Mouse (Mus musculus) hindbrain, embryonic 14.5 days (tissue): ENCODE data around the gene Tgfbi. TPM values are rescaled to one million over a fixed set of nuclear protein-coding genes. Genes with fewer than 3 reads are reported as not detected.
A peak's percentile ranks its signal among the peaks of the same experiment; 100 is the strongest.

ENCODE experiments used
- ATAC-seq: fragments of 200-750 bp; cut with Nextera tagmentation; 2 replicates; pipeline ENCODE4 v1.8.0; 2017; ENCODE audit warnings: moderate number of reproducible peaks, mild to moderate bottlenecking, moderate TSS enrichment, moderate library complexity; ENCODE audit not compliant: low FRiP score
- DNase-seq: peaks from one replicate; pipeline ENCODE4 v3.0.0-alpha.2; 2015; ENCODE audit warnings: low spot score
- H3K27ac ChIP-seq: fragments of 300-500 bp; sonication (generic); 2 replicates; pipeline ENCODE4 v1.5.1; 2014; ENCODE audit warnings: mild to moderate bottlenecking, moderate library complexity
- H3K27me3 ChIP-seq: fragments of 300-500 bp; sonication (generic); 2 replicates; pipeline ENCODE4 v1.6.1; 2014; ENCODE audit warnings: mild to moderate bottlenecking, low read length, mixed read lengths; ENCODE audit not compliant: control insufficient read depth, insufficient read depth
- H3K36me3 ChIP-seq: fragments of 300-500 bp; sonication (generic); replicated peaks from 2 replicates; pipeline ENCODE4 v1.6.1; 2014; ENCODE audit not compliant: control insufficient read depth, insufficient read depth
- H3K4me1 ChIP-seq: fragments of 300-500 bp; sonication (generic); replicated peaks from 2 replicates; pipeline ENCODE4 v1.6.1; 2014; ENCODE audit warnings: antibody characterized with exemption, low read length, mixed read lengths; ENCODE audit not compliant: control insufficient read depth, insufficient read depth
- H3K4me2 ChIP-seq: fragments of 300-500 bp; sonication (generic); replicated peaks from 2 replicates; pipeline ENCODE4 v1.6.1; 2014; ENCODE audit warnings: mild to moderate bottlenecking, moderate library complexity
- H3K4me3 ChIP-seq: fragments of 300-500 bp; sonication (generic); replicated peaks from 2 replicates; pipeline ENCODE4 v1.5.1; 2014; ENCODE audit warnings: mild to moderate bottlenecking, low read length
- H3K9ac ChIP-seq: fragments of 300-500 bp; sonication (generic); 2 replicates; pipeline ENCODE4 v1.6.1; 2014
- H3K9me3 ChIP-seq: fragments of 300-500 bp; sonication (generic); 2 replicates; pipeline ENCODE4 v1.6.1; 2016; ENCODE audit warnings: low read length; ENCODE audit not compliant: control insufficient read depth
- WGBS: fragments of 180-500 bp; shearing (Covaris S2); extraction: QIAGEN DNeasy Blood & Tissue Kit; methylation state at CpG from one replicate; pipeline ENCODE4 v1.1.7; 2014; 5-methylcytosine and 5-hydroxymethylcytosine counted together
- polyA plus RNA-seq: library from polyadenylated mRNA; unstranded; fragments of >200 nt; fragmentation: Nextera tagmentation; extraction: Ambion mirVana; gene quantifications from 2 replicates; pipeline ENCODE4 v1.2.1, GENCODE M21; 2014

Gene Tgfbi
- polyA plus RNA-seq, 1 experiment from 2014 or later: 7.1 TPM

DNA sequence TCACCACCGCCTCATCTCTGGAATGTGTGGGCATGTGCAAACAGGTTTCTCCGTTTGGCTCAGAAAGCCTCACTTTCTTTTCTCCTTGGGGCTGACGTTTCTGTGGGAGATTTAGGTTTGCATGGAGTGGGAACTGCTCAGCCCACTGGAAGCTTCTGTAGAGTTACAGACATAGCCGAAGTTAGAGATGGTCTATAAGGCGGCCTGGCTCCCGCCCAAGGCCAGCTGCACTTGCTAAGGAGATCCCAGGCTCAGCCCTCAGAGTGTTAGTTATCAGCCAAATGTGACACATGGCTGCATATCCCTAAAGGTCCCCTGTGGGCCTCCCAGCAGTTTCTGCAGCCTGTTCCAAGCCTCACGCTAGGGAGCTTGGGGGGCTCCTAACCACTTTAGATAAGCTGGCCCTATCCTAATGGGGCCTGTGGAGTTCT is 15.3 kb upstream of the Tgfbi start:
- DNase-seq (no peak), ATAC-seq (no peak)
- Histone ChIP-seq H3K27ac (no peak overlapping the region), H3K4me1 (no peaks in the 10 kb centered on the region; the same call in 1 of the 2 replicates), H3K4me3 (no peak overlapping the region), H3K27me3 (no peaks in the 10 kb centered on the region), H3K9me3 (no peaks in the 10 kb centered on the region), H3K9ac (no peak overlapping the region), H3K4me2 (no peak overlapping the region), H3K36me3 (no peaks in the 10 kb centered on the region)
- WGBS: 73% methylated on average over 7 of the region's 7 CpGs

DNA sequence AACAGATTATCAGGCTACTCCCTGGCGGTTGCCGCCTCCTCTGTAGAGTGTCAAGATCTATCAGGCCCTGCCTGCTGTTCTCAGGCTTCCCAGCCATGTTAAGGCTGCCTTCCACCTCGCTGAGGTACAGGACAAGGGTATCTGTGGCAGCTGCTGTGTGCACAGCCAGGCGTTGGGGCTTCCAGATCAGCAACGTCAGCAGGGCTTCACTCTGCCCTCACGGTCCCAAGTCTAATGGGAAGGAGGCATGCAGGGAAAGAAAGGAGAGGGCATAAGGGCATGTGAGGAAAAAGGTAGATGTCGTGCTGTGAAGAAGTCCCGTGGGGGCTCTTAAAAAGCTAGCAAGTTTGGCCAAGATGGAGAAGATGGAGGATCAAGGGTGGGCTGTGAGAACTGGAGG is 14.1 kb upstream of the Tgfbi start:
- Histone ChIP-seq H3K4me3 (no peak overlapping the region), H3K4me1 (no peaks in the 10 kb centered on the region; the same call in 1 of the 2 replicates), H3K4me2 (no peak overlapping the region), H3K9me3 (no peaks in the 10 kb centered on the region), H3K9ac (no peak overlapping the region), H3K27me3 (no peaks in the 10 kb centered on the region), H3K27ac (no peak overlapping the region), H3K36me3 (no peaks in the 10 kb centered on the region)
- ATAC-seq: no peak
- WGBS: 72% methylated on average over 8 of the region's 8 CpGs
- no peak for DNase-seq

- Histone ChIP-seq H3K4me3 (no peak overlapping the region), H3K4me2 (no peak overlapping the region), H3K4me1 (peaks cover 11% of the 10 kb centered on the region), H3K9ac (no peak overlapping the region), H3K9me3 (no peaks in the 10 kb centered on the region), H3K27me3 (no peaks in the 10 kb centered on the region), H3K36me3 (no peaks in the 10 kb centered on the region), H3K27ac (no peak overlapping the region)
- 63% methylated on average over 4 of the region's 4 CpGs for WGBS
- no peak for DNase-seq
- no peak for ATAC-seq
Measured at GRCm38 (mm10) chr13:56597296-56597695, 12.0 kb upstream of the Tgfbi start.

DNA sequence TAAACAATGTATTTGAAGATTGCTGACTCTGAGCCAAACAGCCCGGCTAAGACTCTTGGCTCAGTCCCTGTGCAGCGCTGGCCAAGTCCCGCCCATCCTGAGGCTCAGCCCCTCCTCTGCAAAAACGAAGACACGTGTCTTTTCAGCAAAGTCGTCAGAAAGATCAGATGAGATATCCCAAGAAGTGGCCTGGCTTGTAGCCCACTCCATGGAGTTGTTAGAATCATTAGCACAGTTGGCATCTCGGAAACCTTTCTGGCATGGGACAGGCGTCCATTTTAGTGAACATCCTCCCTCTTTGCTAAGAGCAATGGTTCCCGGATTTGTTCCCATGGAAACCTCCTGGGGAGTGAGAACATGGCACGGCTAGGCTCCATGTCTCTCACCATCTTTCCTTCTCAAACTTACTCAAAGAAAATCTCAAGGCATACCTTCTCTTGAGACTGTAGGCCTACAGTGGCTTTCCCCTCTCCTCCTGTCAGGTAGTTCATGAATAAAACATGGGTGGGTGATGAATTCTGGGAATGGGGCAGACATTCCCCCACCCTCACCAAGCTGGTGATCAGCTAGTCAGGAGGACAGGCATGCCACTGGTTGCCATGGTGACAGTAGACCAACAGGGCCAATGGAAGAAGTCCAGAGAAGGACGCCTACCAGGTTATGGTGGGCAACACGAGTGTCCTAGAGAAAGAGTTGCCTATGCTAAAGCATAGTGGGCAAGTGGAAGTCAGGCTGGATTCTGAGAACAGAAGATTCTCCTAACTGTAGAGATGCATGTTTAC is 11.3 kb upstream of the Tgfbi start:
- WGBS: 41% methylated on average over 12 of the region's 12 CpGs
- peak; percentile 66 for DNase-seq
- H3K9ac ChIP-seq: no peak overlapping the region
- H3K36me3 ChIP-seq: no peaks in the 10 kb centered on the region
- no peak overlapping the region for H3K4me2 ChIP-seq
- no peaks in the 10 kb centered on the region for H3K27me3 ChIP-seq
- H3K9me3 ChIP-seq: no peaks in the 10 kb centered on the region
- ATAC-seq: peak; percentile 68; the same call in 1 of the 2 replicates
- peaks cover 11% of the 10 kb centered on the region for H3K4me1 ChIP-seq
- no peak overlapping the region for H3K27ac ChIP-seq
- H3K4me3 ChIP-seq: no peak overlapping the region

- 94% methylated on average over 2 of the region's 2 CpGs for WGBS
- no peaks in the 10 kb centered on the region for H3K9me3 ChIP-seq
- no peak for ATAC-seq
Measured at GRCm38 (mm10) chr13:56599511-56599910, 9.8 kb upstream of the Tgfbi start.

DNA sequence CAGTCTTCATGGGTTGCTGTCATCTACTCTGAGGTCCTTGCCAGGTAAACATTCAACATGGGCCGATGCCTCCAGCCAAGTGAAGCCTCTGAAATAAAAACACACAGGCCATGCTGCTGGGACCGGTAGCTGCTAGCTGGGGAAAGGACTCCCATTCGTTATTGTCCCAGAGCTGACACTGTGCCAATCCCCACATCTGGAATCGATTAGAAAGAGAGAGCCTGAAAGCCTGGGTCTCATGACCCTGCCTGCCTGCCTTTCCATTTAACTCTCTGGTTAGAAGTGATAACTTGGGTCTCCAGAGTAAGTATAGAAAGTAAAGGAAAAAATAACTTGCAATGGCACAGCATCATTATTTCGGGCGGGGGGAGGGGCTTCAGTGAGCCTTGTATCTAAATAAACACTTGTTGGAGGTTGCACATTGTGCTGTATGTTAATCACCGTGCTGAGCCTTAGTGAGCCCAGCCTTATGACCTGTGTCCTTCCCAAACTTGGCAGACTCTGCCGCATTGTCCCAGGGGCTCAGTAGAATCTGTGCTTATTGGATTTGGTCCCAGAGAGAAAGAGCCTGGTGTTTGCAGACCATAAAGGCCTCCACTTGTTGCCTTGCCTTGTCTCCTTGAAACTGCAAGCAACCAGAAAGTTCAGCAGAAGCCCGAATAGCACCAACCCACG is 9.0 kb upstream of the Tgfbi start:
- Histone ChIP-seq H3K9me3 (no peaks in the 10 kb centered on the region), H3K27ac (no peak overlapping the region), H3K9ac (no peak overlapping the region), H3K27me3 (no peaks in the 10 kb centered on the region), H3K4me2 (no peak overlapping the region), H3K4me1 (peaks cover 11% of the 10 kb centered on the region), H3K4me3 (no peak overlapping the region), H3K36me3 (no peaks in the 10 kb centered on the region)
- WGBS: 68% methylated on average over 10 of the region's 10 CpGs
- DNase-seq (no peak), ATAC-seq (no peak)

More at GRCm38 (mm10) chr13:56599511-56599910, 9.8 kb upstream of the Tgfbi start:
- no peak for DNase-seq
- Histone ChIP-seq H3K9ac (no peak overlapping the region), H3K4me2 (no peak overlapping the region), H3K27ac (no peak overlapping the region), H3K4me3 (no peak overlapping the region), H3K4me1 (peaks cover 11% of the 10 kb centered on the region), H3K27me3 (no peaks in the 10 kb centered on the region), H3K36me3 (no peaks in the 10 kb centered on the region)

DNA sequence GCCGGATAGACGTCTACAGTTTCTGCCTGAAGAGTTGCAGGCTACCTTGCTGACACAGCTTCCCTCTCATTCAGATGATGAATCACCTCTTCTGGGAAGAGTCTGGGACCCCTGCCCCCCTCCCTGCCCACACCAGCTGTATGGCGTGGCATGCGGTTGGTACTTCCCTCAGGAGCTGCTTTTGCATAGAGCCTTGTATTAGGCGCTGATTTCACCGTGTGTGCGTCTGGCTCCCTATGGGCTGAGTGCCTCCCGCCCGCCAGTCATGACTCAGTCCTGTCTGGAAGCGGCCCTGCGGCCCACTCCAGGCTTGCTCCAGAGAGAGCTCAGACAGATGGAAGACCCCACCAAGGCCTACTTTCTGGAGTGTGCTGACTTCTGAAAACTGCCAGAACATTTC is 8.1 kb upstream of the Tgfbi start:
- no peaks in the 10 kb centered on the region for H3K9me3 ChIP-seq
- no peak overlapping the region for H3K4me2 ChIP-seq
- DNase-seq: no peak
- WGBS: 24% methylated on average over 11 of the region's 11 CpGs
- no peaks in the 10 kb centered on the region for H3K27me3 ChIP-seq
- ATAC-seq: peak; percentile 31; the same call in 1 of the 2 replicates
- no peak overlapping the region for H3K9ac ChIP-seq
- no peak overlapping the region for H3K4me3 ChIP-seq
- H3K36me3 ChIP-seq: no peaks in the 10 kb centered on the region
- no peak overlapping the region for H3K27ac ChIP-seq
- H3K4me1 ChIP-seq: peaks cover 11% of the 10 kb centered on the region

- no peak overlapping the region for H3K27ac ChIP-seq
- ATAC-seq (no peak), DNase-seq (no peak)
- no peaks in the 10 kb centered on the region for H3K36me3 ChIP-seq
- no peaks in the 10 kb centered on the region for H3K9me3 ChIP-seq
- H3K4me3 ChIP-seq: no peak overlapping the region
- no peak overlapping the region for H3K4me2 ChIP-seq
- H3K27me3 ChIP-seq: peaks cover 17% of the 10 kb centered on the region
- 91% methylated on average over 9 of the region's 9 CpGs for WGBS
- H3K4me1 ChIP-seq: peaks cover 20% of the 10 kb centered on the region
- no peak overlapping the region for H3K9ac ChIP-seq
Measured at GRCm38 (mm10) chr13:56605503-56605902, 3.8 kb upstream of the Tgfbi start.

- Histone ChIP-seq H3K36me3 (no peaks in the 10 kb centered on the region), H3K4me3 (no peak overlapping the region), H3K9me3 (no peaks in the 10 kb centered on the region), H3K27me3 (peaks cover 19% of the 10 kb centered on the region), H3K9ac (no peak overlapping the region), H3K27ac (no peak overlapping the region), H3K4me1 (peaks cover 12% of the 10 kb centered on the region), H3K4me2 (no peak overlapping the region)
- ATAC-seq (no peak), DNase-seq (no peak)
- WGBS: 70% methylated on average over 11 of the region's 11 CpGs
Measured at GRCm38 (mm10) chr13:56606724-56607123, 2.6 kb upstream of the Tgfbi start.
